Mouse (Mus musculus) lung, postnatal 0 days (tissue): ENCODE data around the gene Smagp. TPM values are rescaled to one million over a fixed set of nuclear protein-coding genes. Genes with fewer than 3 reads are reported as not detected.

Experiments
- ATAC-seq: fragments of 200-750 bp; cut with Nextera tagmentation; 2 replicates; pipeline ENCODE4 v1.8.0; 2017; ENCODE audit warnings: moderate library complexity
- DNase-seq: peaks from one replicate; pipeline ENCODE4 v3.0.0-alpha.2; 2016; ENCODE audit warnings: low spot score
- H3K27ac ChIP-seq: fragments of 300-500 bp; sonication (generic); 2 replicates; pipeline ENCODE4 v1.5.1; 2014; ENCODE audit warnings: antibody characterized with exemption, mild to moderate bottlenecking, low read length, mixed read lengths
- H3K27me3 ChIP-seq: fragments of 300-500 bp; sonication (generic); replicated peaks from 2 replicates; pipeline ENCODE4 v1.6.1; 2014; ENCODE audit warnings: low read length, mixed read lengths; ENCODE audit not compliant: insufficient read depth
- H3K36me3 ChIP-seq: fragments of 300-500 bp; sonication (generic); 2 replicates; pipeline ENCODE4 v1.6.1; 2014; ENCODE audit warnings: low read length, mixed read lengths; ENCODE audit not compliant: insufficient read depth
- H3K4me1 ChIP-seq: fragments of 300-500 bp; sonication (generic); 2 replicates; pipeline ENCODE4 v1.6.1; 2014; ENCODE audit warnings: antibody characterized with exemption, low read depth, low read length, mixed read lengths; ENCODE audit not compliant: insufficient read depth
- H3K4me2 ChIP-seq: fragments of 300-500 bp; sonication (generic); replicated peaks from 2 replicates; pipeline ENCODE4 v1.6.1; 2014; ENCODE audit warnings: low read depth, mild to moderate bottlenecking, low read length, moderate library complexity, mixed read lengths
- H3K4me3 ChIP-seq: fragments of 300-500 bp; sonication (generic); 2 replicates; pipeline ENCODE4 v1.5.1; 2014; ENCODE audit warnings: low read depth, low read length
- H3K9ac ChIP-seq: fragments of 300-500 bp; sonication (generic); replicated peaks from 2 replicates; pipeline ENCODE4 v1.6.1; 2014; ENCODE audit warnings: low read depth, mild to moderate bottlenecking
- H3K9me3 ChIP-seq: fragments of 300-500 bp; sonication (generic); 2 replicates; pipeline ENCODE4 v1.6.1; 2016; ENCODE audit warnings: low read length, mixed read lengths
- CTCF ChIP-seq: IDR thresholded peaks from 2 replicates; pipeline ENCODE4 v1.5.1; 2016; ENCODE audit warnings: antibody characterized with exemption, mild to moderate bottlenecking
- EP300 ChIP-seq: IDR thresholded peaks from 2 replicates; pipeline ENCODE4 v1.6.1; 2016; ENCODE audit warnings: antibody characterized with exemption, mild to moderate bottlenecking, control low read depth
- WGBS: fragments of 180-500 bp; shearing (Covaris S2); extraction: QIAGEN DNeasy Blood & Tissue Kit; methylation state at CpG from one replicate; pipeline ENCODE4 v1.1.7; 2014; 5-methylcytosine and 5-hydroxymethylcytosine counted together
- polyA plus RNA-seq: library from polyadenylated mRNA; unstranded; fragments of >200 nt; fragmentation: Nextera tagmentation; extraction: Ambion mirVana; gene quantifications from 2 replicates; pipeline ENCODE4 v1.2.1, GENCODE M21; 2015

Gene Smagp
- polyA plus RNA-seq, 1 experiment from 2014 or later = 71.8 TPM

DNA sequence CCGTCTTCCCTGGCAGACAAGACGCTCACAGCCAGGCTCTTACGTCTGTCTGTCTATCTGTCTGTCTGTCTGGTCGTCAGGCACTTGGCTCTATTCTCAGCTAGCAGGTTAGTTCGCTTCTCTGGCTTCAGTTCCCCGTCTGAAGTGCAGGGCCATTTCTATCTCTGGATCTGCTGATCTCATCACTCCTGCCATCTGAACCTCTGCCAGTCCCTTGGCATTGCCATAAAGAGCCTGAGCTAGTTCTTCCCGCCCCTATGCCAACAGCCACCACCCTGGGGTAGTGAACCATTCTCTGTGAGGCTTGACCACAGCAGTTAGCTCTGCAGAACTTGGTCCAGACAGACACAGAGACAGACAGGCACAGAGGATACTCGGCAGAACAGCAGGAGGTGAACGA is 23.6 kb upstream of the Smagp start:
- H3K36me3 ChIP-seq = no peaks in the 10 kb centered on the region
- DNase-seq (no peak), ATAC-seq (no peak)
- H3K27ac ChIP-seq = no peak overlapping the region
- no peak for TF ChIP-seq CTCF
- no peak for TF ChIP-seq EP300
- H3K9me3 ChIP-seq = no peaks in the 10 kb centered on the region
- H3K4me3 ChIP-seq = no peak overlapping the region
- H3K4me1 ChIP-seq = no peaks in the 10 kb centered on the region
- no peaks in the 10 kb centered on the region for H3K27me3 ChIP-seq
- no peak overlapping the region for H3K4me2 ChIP-seq
- WGBS = 74% methylated on average over 9 of the region's 9 CpGs
- no peak overlapping the region for H3K9ac ChIP-seq

DNA sequence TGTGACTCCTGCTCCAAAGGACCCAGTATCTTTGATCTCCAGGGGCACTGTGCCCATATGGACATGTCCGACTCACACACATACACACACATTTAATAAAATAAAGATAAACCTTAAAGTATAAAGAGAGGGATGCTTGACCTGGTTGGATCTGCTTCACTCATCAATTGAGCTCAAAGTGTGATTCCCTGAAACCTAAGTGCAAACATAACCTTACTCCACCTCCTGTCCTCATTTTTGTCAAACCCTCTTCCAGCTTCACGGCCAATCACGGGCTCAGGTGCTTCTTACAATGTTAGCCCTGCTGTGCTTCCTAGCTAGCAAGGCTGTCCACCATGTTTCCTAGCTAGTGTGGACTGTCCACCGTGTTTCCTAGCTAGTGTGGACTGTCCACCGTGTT is 18.5 kb upstream of the Smagp start:
- ATAC-seq (no peak), DNase-seq (no peak)
- Histone ChIP-seq H3K4me1 (no peaks in the 10 kb centered on the region), H3K27me3 (no peaks in the 10 kb centered on the region), H3K27ac (no peak overlapping the region), H3K4me2 (no peak overlapping the region), H3K9me3 (no peaks in the 10 kb centered on the region), H3K9ac (no peak overlapping the region), H3K4me3 (no peak overlapping the region), H3K36me3 (no peaks in the 10 kb centered on the region)
- 80% methylated on average over 5 of the region's 5 CpGs for WGBS
- TF ChIP-seq EP300 (no peak), CTCF (no peak)

DNA sequence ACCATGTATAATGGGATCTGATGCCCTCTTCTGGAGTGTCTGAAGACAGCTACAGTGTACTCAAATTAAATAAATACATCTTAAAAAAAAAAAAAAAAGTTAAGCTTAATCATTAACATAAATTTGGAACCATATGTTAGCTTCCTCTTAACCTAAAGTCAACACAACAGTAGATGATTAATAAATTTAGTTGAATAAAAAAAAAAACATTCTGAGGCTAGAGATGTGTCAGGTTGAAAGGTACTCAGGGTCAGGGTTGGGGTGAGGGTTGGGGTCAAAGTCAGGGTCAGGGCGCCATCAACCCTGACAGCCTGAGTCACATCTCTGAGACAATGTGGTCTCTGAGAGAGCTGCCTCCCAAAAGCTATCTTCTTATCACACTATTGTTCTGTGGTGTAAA is 17.5 kb upstream of the Smagp start:
- Histone ChIP-seq H3K4me3 (no peak overlapping the region), H3K9ac (no peak overlapping the region), H3K4me2 (no peak overlapping the region), H3K9me3 (no peaks in the 10 kb centered on the region), H3K27ac (no peak overlapping the region), H3K4me1 (no peaks in the 10 kb centered on the region), H3K36me3 (no peaks in the 10 kb centered on the region), H3K27me3 (no peaks in the 10 kb centered on the region)
- ATAC-seq (no peak), DNase-seq (no peak)
- WGBS = 75% methylated on average over 1 of the region's 1 CpGs
- TF ChIP-seq EP300 (no peak), CTCF (no peak)

DNA sequence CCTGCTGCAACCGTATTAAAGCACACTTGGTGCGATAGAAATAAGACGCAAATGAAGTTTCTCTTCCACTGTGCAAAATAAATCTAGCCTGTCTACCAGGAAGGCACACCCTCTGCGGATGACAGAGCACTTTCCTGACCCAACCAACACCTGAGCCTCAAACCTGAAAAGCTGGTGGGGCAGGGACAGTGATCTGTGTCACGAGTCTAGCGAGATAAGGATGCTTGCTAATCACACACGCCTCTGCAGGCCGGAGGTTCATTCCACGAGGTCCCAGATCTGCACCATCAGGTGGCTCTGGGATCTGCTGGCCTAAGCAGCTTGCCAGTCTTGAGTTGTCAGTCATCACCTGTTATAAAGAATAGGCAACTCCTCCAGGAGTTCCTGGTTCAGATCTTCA is 14.9 kb upstream of the Smagp start:
- TF ChIP-seq CTCF = no peak
- no peak for TF ChIP-seq EP300
- DNase-seq (no peak), ATAC-seq (no peak)
- no peaks in the 10 kb centered on the region for H3K4me1 ChIP-seq
- no peaks in the 10 kb centered on the region for H3K36me3 ChIP-seq
- 55% methylated on average over 9 of the region's 9 CpGs for WGBS
- H3K9me3 ChIP-seq = no peaks in the 10 kb centered on the region
- no peak overlapping the region for H3K4me2 ChIP-seq
- H3K27me3 ChIP-seq = no peaks in the 10 kb centered on the region
- no peak overlapping the region for H3K4me3 ChIP-seq
- H3K9ac ChIP-seq = no peak overlapping the region
- no peak overlapping the region for H3K27ac ChIP-seq

DNA sequence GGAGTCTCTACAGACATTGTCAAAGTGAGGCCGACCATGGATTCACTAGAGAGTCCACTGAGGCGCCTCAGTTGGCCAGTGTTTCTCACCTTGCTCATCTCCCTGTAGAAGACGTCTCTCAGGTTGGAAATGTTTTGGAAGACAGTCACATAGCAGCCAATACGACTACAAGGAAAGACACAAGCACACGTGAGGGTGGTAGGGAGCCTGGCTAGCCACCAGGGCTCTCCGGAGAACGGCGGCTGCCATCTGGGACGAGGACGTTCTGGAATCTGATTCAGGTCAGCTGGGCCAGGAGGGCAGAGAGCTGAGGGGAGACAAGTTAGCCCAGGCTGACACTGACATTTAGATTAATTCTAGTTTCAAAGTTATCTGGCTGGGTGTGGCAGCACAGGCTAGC is 13.4 kb upstream of the Smagp start:
- 84% methylated on average over 10 of the region's 10 CpGs for WGBS
- no peak overlapping the region for H3K4me2 ChIP-seq
- no peak overlapping the region for H3K27ac ChIP-seq
- no peak for TF ChIP-seq CTCF
- TF ChIP-seq EP300 = no peak
- no peaks in the 10 kb centered on the region for H3K36me3 ChIP-seq
- no peaks in the 10 kb centered on the region for H3K4me1 ChIP-seq
- no peaks in the 10 kb centered on the region for H3K9me3 ChIP-seq
- H3K27me3 ChIP-seq = no peaks in the 10 kb centered on the region
- ATAC-seq = no peak
- no peak for DNase-seq
- no peak overlapping the region for H3K4me3 ChIP-seq
- H3K9ac ChIP-seq = no peak overlapping the region

DNA sequence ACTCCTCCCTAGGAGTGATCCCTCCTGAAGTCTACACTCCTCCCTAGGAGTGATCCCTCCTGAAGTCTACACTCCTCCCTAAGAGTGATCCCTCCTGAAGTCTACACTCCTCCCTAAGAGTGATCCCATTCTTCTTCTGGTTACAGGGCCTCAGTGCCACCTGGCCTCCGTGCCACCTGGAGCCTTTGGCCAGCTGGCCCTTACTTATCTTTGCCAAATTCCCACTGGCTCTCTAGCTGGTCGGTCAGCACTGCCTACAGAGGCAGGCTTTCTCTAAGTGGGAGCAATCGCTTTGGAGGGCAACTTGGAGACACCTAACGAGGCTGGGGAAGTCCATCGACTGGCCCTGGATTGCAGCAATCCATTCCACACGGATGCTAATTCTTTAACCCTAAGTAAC is 9.4 kb upstream of the Smagp start:
- WGBS = 72% methylated on average over 6 of the region's 6 CpGs
- no peak overlapping the region for H3K4me2 ChIP-seq
- H3K36me3 ChIP-seq = no peaks in the 10 kb centered on the region
- ATAC-seq = no peak
- H3K4me1 ChIP-seq = no peaks in the 10 kb centered on the region
- no peaks in the 10 kb centered on the region for H3K27me3 ChIP-seq
- no peak for DNase-seq
- H3K9me3 ChIP-seq = no peaks in the 10 kb centered on the region
- H3K27ac ChIP-seq = no peak overlapping the region
- H3K9ac ChIP-seq = no peak overlapping the region
- no peak overlapping the region for H3K4me3 ChIP-seq
- no peak for TF ChIP-seq EP300
- TF ChIP-seq CTCF = no peak

DNA sequence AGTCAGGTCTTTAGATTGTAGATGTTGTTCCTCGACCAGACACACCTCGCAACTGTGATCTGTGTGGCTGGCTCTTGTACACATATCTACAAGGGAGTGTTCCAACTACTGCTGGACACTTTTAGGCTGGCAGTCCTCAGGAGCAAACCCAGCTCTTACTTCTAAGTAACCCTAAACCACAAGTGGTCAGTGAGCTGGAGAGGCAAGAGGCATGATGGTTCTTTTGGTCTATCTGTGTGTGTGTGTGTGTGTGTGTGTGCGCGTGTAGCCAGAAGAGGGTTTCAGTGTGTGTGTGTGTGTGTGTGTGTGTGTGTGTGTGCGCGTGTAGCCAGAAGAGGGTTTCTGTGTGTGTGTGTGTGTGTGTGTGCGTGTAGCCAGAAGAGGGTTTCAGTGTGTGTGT is 5.7 kb upstream of the Smagp start:
- WGBS = 89% methylated on average over 7 of the region's 7 CpGs
- no peak for DNase-seq
- Histone ChIP-seq H3K36me3 (no peaks in the 10 kb centered on the region), H3K9me3 (no peaks in the 10 kb centered on the region), H3K27me3 (no peaks in the 10 kb centered on the region), H3K9ac (no peak overlapping the region), H3K27ac (no peak overlapping the region), H3K4me1 (no peaks in the 10 kb centered on the region), H3K4me3 (no peak overlapping the region), H3K4me2 (no peak overlapping the region)
- no peak for TF ChIP-seq EP300
- TF ChIP-seq CTCF = no peak
- no peak for ATAC-seq
